Mouse (Mus musculus): Measurements from ENCODE around the gene Klf14. TPM values are rescaled to one million over a fixed set of nuclear protein-coding genes. Genes with fewer than 3 reads are reported as not detected.

Gene Klf14
- polyA plus RNA-seq, 1 experiment from 2014 or later = 1.6 TPM

DNA sequence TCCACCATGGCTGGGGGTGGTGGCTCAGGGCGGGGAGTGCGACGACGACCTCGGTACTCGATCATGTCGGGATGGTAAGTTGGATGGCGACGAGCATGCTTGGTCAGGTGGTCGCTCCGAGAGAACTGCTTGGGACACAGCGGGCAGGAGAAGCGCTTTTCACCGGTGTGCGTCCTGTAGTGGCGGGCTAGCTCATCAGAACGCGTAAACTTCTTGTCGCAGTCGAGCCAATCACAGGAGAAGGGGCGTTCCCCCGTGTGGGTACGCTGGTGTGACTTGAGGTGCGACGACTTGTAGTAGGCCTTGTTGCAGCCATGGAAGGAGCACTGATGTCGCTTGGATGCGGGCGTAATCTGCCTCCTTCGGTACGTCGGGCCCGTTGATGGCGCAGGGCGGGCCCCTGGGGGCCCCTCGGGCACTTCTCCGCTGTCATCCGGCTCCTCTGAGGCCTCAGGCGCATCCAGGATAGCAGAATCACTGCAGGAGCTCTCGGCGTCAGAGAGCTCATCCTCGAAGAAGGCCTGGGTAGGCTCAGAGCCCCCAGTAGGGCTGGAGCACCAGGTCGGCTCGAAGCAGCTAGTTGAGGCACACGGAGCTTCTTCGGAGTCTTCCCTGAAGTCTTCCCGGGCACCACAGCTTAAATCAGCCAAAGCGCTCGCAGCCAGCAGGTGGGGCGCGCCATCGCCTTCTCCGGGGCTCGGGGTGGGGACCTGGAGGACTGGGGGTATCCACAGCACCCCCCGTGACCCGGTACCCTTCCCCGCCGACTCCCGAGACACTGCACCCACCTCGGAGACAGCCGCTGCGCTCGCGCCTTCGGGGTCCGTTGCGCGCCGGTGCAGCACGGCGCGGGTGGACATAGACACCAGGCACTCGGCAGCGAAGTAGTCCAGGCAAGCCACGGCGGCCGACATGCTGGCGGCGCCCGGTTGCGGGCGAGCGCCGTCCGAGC lies 818 bp downstream of the Klf14 start:
- Histone ChIP-seq H3K27me3 (replicated peaks; ENCODE audit: control insufficient read depth, insufficient read depth, low read length) (peaks cover 28% of the 10 kb centered on the region), H3K4me2 (ENCODE audit: low read depth, low read length) (peak overlapping the region; percentile 87), H3K9ac (ENCODE audit: low read depth, low read length) (peak overlapping the region; percentile 48), H3K9me3 (ENCODE audit: control insufficient read depth, low read length) (peaks cover 23% of the 10 kb centered on the region), H3K27ac (ENCODE audit: low read length) (no peak overlapping the region), H3K4me1 (ENCODE audit: control insufficient read depth, insufficient read depth, low read length) (no peaks in the 10 kb centered on the region), H3K36me3 (ENCODE audit: control insufficient read depth, insufficient read depth, low read length) (peaks cover 8% of the 10 kb centered on the region; the same call in 1 of the 2 replicates), H3K4me3 (ENCODE audit: low read length) (peak overlapping the region; percentile 61)
- ATAC-seq = no peak
- WGBS = 5% methylated on average over 83 of the region's 84 CpGs

DNA sequence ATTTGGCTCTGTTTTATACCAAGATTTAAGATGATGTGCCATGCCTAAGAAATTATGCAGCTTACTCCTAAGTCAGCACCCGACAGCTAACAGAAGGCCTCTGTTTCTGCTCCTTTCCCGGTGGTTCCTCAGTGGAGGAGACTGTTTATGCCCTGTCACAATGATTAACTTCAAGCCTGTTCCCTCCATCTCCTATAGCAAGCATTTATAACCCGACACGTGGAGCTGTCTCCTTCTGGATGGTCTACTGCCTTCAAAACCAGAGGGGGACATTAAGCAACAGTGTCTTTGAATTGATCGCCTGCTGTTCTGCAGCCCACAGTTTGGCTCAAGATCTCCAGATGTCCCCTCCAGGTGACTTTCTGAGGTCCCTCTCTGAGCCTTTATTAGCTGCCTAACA lies 19.6 kb downstream of the Klf14 start:
- Histone ChIP-seq H3K36me3 (ENCODE audit: control insufficient read depth, insufficient read depth, low read length) (no peaks in the 10 kb centered on the region), H3K4me3 (ENCODE audit: low read length) (no peak overlapping the region), H3K9ac (ENCODE audit: low read depth, low read length) (no peak overlapping the region), H3K27me3 (replicated peaks; ENCODE audit: control insufficient read depth, insufficient read depth, low read length) (no peaks in the 10 kb centered on the region), H3K4me1 (ENCODE audit: control insufficient read depth, insufficient read depth, low read length) (no peaks in the 10 kb centered on the region), H3K27ac (ENCODE audit: low read length) (no peak overlapping the region), H3K4me2 (ENCODE audit: low read depth, low read length) (no peak overlapping the region), H3K9me3 (ENCODE audit: control insufficient read depth, low read length) (no peaks in the 10 kb centered on the region)
- ATAC-seq = no peak
- 43% methylated on average over 5 of the region's 5 CpGs for WGBS

DNA sequence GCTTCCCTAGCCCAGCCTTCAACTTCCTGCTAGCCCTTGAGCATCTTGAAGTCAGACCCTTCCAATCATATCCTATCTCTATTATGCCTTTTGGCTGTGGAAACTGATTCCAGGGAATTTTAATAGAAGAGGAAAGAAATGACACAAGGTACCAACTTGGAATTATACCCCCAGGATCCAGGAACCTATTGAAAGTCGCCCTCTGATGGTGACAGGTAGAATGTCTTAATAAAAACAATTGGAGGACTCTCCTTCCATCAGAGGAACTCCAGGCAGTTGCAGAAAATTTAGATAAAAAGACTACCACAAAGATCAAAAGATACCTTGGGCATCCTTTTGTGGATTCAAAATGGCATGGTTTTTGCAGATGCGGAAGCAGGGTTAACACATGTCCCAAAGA lies 36.1 kb downstream of the Klf14 start:
- no peak for ATAC-seq
- 47% methylated on average over 2 of the region's 2 CpGs for WGBS
- Histone ChIP-seq H3K36me3 (ENCODE audit: control insufficient read depth, insufficient read depth, low read length) (no peaks in the 10 kb centered on the region), H3K4me3 (ENCODE audit: low read length) (no peak overlapping the region), H3K27ac (ENCODE audit: low read length) (no peak overlapping the region), H3K9ac (ENCODE audit: low read depth, low read length) (no peak overlapping the region), H3K4me2 (ENCODE audit: low read depth, low read length) (no peak overlapping the region), H3K27me3 (replicated peaks; ENCODE audit: control insufficient read depth, insufficient read depth, low read length) (no peaks in the 10 kb centered on the region), H3K4me1 (ENCODE audit: control insufficient read depth, insufficient read depth, low read length) (no peaks in the 10 kb centered on the region), H3K9me3 (ENCODE audit: control insufficient read depth, low read length) (no peaks in the 10 kb centered on the region)

DNA sequence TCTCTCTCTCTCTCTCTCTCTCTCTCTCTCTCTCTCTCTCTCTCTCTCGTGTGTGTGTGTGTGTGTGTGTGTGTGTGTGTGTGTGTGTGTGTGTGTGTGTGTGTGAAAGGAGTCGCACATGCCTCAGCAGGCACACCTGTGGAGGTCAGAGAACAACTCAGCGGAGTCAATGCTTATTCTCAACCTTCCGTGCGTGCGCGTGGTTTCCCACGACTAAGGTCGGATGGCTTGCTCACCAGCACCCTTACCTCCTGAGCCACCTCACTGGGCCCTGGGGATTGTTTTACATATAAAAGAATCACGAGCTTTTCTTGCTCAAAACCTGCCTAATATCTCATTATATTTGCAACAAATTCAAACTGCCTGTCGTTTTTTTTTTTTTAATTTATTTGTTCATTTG lies 37.1 kb downstream of the Klf14 start:
- Histone ChIP-seq H3K36me3 (ENCODE audit: control insufficient read depth, insufficient read depth, low read length) (no peaks in the 10 kb centered on the region), H3K27me3 (replicated peaks; ENCODE audit: control insufficient read depth, insufficient read depth, low read length) (no peaks in the 10 kb centered on the region), H3K4me2 (ENCODE audit: low read depth, low read length) (no peak overlapping the region), H3K4me1 (ENCODE audit: control insufficient read depth, insufficient read depth, low read length) (no peaks in the 10 kb centered on the region), H3K27ac (ENCODE audit: low read length) (no peak overlapping the region), H3K9ac (ENCODE audit: low read depth, low read length) (no peak overlapping the region), H3K9me3 (ENCODE audit: control insufficient read depth, low read length) (no peaks in the 10 kb centered on the region), H3K4me3 (ENCODE audit: low read length) (no peak overlapping the region)
- ATAC-seq = no peak
- WGBS = 75% methylated on average over 10 of the region's 11 CpGs

DNA sequence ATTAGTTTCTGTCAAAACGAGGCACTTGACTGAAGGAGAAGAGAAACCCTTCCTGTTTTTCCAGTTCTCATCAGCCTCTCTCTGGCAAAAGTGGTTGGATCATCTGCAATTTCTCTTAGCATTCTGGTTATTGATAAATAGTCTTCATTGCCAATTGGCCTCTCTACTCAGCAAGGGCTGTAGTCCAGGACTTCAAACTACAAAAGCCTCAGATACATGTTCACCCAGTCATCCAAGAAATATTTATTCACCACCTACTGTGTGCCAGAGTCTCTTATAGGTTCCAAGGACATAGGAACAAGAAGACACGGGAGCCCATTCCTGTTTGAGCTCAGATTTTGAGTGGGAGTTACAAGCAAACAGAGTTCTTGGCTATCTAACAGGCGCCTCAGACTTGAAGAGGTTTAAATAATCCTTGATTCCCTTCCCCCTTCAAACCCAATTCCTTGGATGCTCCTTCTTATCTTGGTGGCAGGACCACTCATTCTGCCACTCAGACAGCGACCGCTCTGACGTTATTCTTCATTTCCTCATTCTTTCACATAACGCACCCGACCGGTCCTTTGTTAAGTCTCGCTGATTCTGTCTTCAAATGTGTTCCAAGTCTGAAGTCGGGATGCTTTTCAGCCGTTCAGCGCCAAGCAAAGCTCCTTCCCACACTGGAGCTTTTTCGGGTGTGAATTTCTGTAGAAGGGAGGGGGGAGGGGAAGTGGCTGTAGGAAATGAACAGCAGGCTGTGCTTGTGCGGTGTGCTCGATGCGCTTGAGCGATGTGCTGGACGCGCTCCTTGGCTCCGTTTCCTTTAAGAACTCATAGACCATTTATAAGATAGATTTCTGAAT lies 37.8 kb downstream of the Klf14 start:
- Histone ChIP-seq H3K4me3 (ENCODE audit: low read length) (peak overlapping the region; percentile 19), H3K4me1 (ENCODE audit: control insufficient read depth, insufficient read depth, low read length) (no peaks in the 10 kb centered on the region), H3K27ac (ENCODE audit: low read length) (no peak overlapping the region), H3K9ac (ENCODE audit: low read depth, low read length) (no peak overlapping the region), H3K9me3 (ENCODE audit: control insufficient read depth, low read length) (no peaks in the 10 kb centered on the region), H3K36me3 (ENCODE audit: control insufficient read depth, insufficient read depth, low read length) (no peaks in the 10 kb centered on the region), H3K27me3 (replicated peaks; ENCODE audit: control insufficient read depth, insufficient read depth, low read length) (no peaks in the 10 kb centered on the region), H3K4me2 (ENCODE audit: low read depth, low read length) (peak overlapping the region; percentile 23)
- ATAC-seq = no peak
- WGBS = 51% methylated on average over 21 of the region's 21 CpGs

DNA sequence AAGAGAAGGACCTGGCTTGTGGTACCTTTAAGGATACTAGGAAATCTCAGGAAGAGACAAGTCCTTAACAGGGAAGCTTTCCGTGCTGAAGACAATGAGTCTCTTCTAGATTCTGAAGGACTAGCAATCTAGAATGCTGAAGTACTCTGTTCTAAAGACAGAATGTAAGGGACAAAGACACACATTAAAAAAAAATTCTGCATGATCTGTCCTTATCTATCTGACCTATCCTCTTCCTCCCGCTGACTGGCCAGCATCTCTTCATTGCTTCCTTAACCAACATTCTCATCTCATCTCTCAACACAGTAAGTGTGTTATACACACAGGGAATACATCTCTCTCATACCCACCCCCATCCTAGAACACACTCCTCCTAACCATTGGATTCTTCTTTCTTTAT lies 43.4 kb downstream of the Klf14 start, which contains the start of gene Tsga13:
Gene Tsga13 (minus strand): TSS at position 101 of the 400 bp plus-strand sequence.
- H3K9ac ChIP-seq (ENCODE audit: low read depth, low read length) = no peak within 1 kb of the TSS
- no peaks in the 10 kb centered on the region for H3K27me3 ChIP-seq (replicated peaks; ENCODE audit: control insufficient read depth, insufficient read depth, low read length)
- no peaks in the 10 kb centered on the region for H3K4me1 ChIP-seq (ENCODE audit: control insufficient read depth, insufficient read depth, low read length)
- H3K4me2 ChIP-seq (ENCODE audit: low read depth, low read length) = no peak within 1 kb of the TSS
- H3K27ac ChIP-seq (ENCODE audit: low read length) = no peak within 1 kb of the TSS
- no peaks in the 10 kb centered on the region for H3K36me3 ChIP-seq (ENCODE audit: control insufficient read depth, insufficient read depth, low read length)
- H3K9me3 ChIP-seq (ENCODE audit: control insufficient read depth, low read length) = no peaks in the 10 kb centered on the region
- WGBS = 86% methylated on average over 2 of the region's 2 CpGs
- no peak for ATAC-seq
- no peak within 1 kb of the TSS for H3K4me3 ChIP-seq (ENCODE audit: low read length)

DNA sequence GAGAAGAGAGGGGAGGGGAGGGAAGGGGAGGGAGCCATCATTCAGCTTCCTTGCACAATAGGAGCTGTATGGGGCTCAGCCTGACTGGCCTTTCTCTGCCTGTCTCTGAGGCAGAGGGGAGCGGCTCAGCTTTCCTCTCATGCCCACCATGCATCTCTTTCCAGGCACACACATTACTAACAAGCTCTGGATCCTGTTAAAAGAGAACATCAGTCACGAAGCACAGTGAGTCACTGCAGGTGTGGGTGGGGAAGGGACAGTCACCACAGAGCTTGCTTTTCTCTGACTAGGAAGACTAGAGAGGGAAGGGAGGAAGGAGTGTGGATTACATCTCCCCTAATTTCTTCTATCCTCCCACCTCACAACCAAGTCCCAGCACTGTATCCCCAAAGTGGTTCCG lies 50.9 kb downstream of the Klf14 start:
- Histone ChIP-seq H3K9ac (ENCODE audit: low read depth, low read length) (no peak overlapping the region), H3K4me3 (ENCODE audit: low read length) (no peak overlapping the region), H3K9me3 (ENCODE audit: control insufficient read depth, low read length) (no peaks in the 10 kb centered on the region), H3K36me3 (ENCODE audit: control insufficient read depth, insufficient read depth, low read length) (no peaks in the 10 kb centered on the region), H3K4me2 (ENCODE audit: low read depth, low read length) (no peak overlapping the region), H3K27ac (ENCODE audit: low read length) (no peak overlapping the region), H3K27me3 (replicated peaks; ENCODE audit: control insufficient read depth, insufficient read depth, low read length) (no peaks in the 10 kb centered on the region), H3K4me1 (ENCODE audit: control insufficient read depth, insufficient read depth, low read length) (no peaks in the 10 kb centered on the region)
- ATAC-seq = no peak
- 61% methylated on average over 3 of the region's 3 CpGs for WGBS

Other genes with a start within 250 kb of the Klf14 start
- 558 and 560 TPM in 2 replicates for gene Mest, start 235.5 kb downstream of the Klf14 start, polyA plus RNA-seq (2015; fragmentation: Nextera tagmentation; extraction: Ambion mirVana)
- gene Copg2, start 62.3 kb downstream of the Klf14 start, polyA plus RNA-seq (2015; fragmentation: Nextera tagmentation; extraction: Ambion mirVana) = 17.1 TPM in 2 replicates
- not detected in 2 replicates for gene Tsga13, start 43.5 kb downstream of the Klf14 start, polyA plus RNA-seq (2015; fragmentation: Nextera tagmentation; extraction: Ambion mirVana)